In the genomic region with DNA sequence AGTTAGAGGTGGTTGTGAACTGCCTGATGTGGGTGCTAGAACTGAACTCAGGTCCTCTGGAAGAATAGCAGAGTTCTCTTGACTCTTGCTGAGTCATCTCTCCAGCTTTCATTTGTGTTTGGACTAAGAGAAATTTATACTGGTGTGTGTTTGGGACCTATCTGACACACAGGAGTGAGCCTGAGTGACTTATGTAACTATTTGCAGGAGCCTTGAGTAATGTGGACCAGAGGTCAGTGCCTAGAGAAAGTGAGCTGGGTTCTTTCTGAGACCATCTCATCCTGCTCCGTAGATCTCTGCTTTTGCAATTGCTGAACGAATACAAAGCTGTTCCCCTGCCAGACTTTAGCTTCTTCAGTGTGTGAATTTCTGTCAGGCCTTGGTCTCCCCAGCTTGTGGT, we compare ENCODE assay signal across 13 mouse cellular contexts.
"Had no signal": no experiment of that assay in that cellular context is flagged by ENCODE, and none has a peak within 500 bp of the region (broad histone marks: within the 10 kb centered on the region; RNA-seq: fewer than 3 reads in every experiment).

No protein-coding gene starts in this region.

- H3K4me3 ChIP-seq: midbrain, embryonic 10.5 days; midbrain, embryonic 12.5 days; midbrain, embryonic 15.5 days; neural tube, embryonic 12.5 days; stomach, embryonic 15.5 days had no signal

- H3K9me3 ChIP-seq: midbrain, embryonic 10.5 days; midbrain, embryonic 12.5 days; midbrain, embryonic 15.5 days; neural tube, embryonic 12.5 days; stomach, embryonic 15.5 days had no signal

- DNase-seq: lung, adult 18-20 months; lung, embryonic 14.5 days; lung, postnatal 10 days; lung, postnatal 4 days; right cerebral cortex, postnatal 14 days; thymus, adult 18-20 months; thymus, postnatal 14 days; thymus, postnatal 36 days had no signal

- H3K27me3 ChIP-seq: midbrain, embryonic 12.5 days; midbrain, embryonic 15.5 days; neural tube, embryonic 12.5 days; stomach, embryonic 15.5 days had no signal

- ATAC-seq: midbrain, embryonic 15.5 days had no signal

- H3K4me1 ChIP-seq: midbrain, embryonic 10.5 days; midbrain, embryonic 12.5 days; midbrain, embryonic 15.5 days; neural tube, embryonic 12.5 days; stomach, embryonic 15.5 days had no signal

- H3K27ac ChIP-seq: midbrain, embryonic 10.5 days; midbrain, embryonic 12.5 days; midbrain, embryonic 15.5 days; neural tube, embryonic 12.5 days; stomach, embryonic 15.5 days had no signal

- H3K9ac ChIP-seq: lung, embryonic 14.5 days; midbrain, embryonic 12.5 days; midbrain, embryonic 15.5 days; neural tube, embryonic 12.5 days; stomach, embryonic 15.5 days had no signal

- H3K4me2 ChIP-seq: lung, embryonic 14.5 days; midbrain, embryonic 12.5 days; midbrain, embryonic 15.5 days; neural tube, embryonic 12.5 days; stomach, embryonic 15.5 days had no signal
